Mouse (Mus musculus): ENCODE measurements at regions not wholly inside any gene's neighbourhood (a gene's known extent, or its start where the extent isn't known, plus 50 kb on each side); places are given as distances from the start of the nearest gene placed in this dataset.
"Not testable (repeated sequence)": the region's sequence is repeated elsewhere in the genome, so short reads cannot be mapped to it uniquely, and the experiment has no call there.

- intact Hi-C loops (cut with DNase I) = no loop called here
- DNase-seq = no peak
Observed at GRCm38 (mm10) chr10:103863909-103864308, 278.9 kb upstream of the Gm21293 start.

- no peak for DNase-seq
- intact Hi-C loops (cut with DNase I) = no loop called here
Observed at GRCm38 (mm10) chr10:103910098-103910497, 232.7 kb upstream of the Gm21293 start.

GRCm38 (mm10) chr10:103958183-103958582 is 184.6 kb upstream of the Gm21293 start:
- no peak for DNase-seq
- intact Hi-C loops (cut with DNase I) = no loop called here

- no peak for DNase-seq
- intact Hi-C loops (cut with DNase I) = no loop called here
Observed at GRCm38 (mm10) chr10:103976059-103976458, 166.7 kb upstream of the Gm21293 start.

GRCm38 (mm10) chr10:103984287-103984956 is 158.4 kb upstream of the Gm21293 start:
- DNase-seq = no peak
- intact Hi-C loops (cut with DNase I) = loop anchor here (5.0 to 10.0 kb wide), 2 partner anchors 1593 to 1730 kb away; no protein-coding TSS in a partner anchor

GRCm38 (mm10) chr10:104019540-104019939 is 123.2 kb upstream of the Gm21293 start:
- intact Hi-C loops (cut with DNase I) = no loop called here
- DNase-seq = no peak

GRCm38 (mm10) chr10:104021593-104021992 is 121.2 kb upstream of the Gm21293 start:
- no peak for DNase-seq
- intact Hi-C loops (cut with DNase I) = no loop called here

- intact Hi-C loops (cut with DNase I) = no loop called here
- DNase-seq = no peak
Observed at GRCm38 (mm10) chr10:104028162-104028561, 114.6 kb upstream of the Gm21293 start.

GRCm38 (mm10) chr10:104032771-104033170 is 110.0 kb upstream of the Gm21293 start:
- intact Hi-C loops (cut with DNase I) = no loop called here
- DNase-seq = no peak

- DNase-seq; intact Hi-C loops (cut with DNase I): not testable (repeated sequence)
Observed at GRCm38 (mm10) chr10:104041729-104042386, 100.9 kb upstream of the Gm21293 start.

- DNase-seq = no peak
- intact Hi-C loops (cut with DNase I) = no loop called here
Observed at GRCm38 (mm10) chr10:104042387-104042775, 100.4 kb upstream of the Gm21293 start.

GRCm38 (mm10) chr10:104043569-104043968 is 99.2 kb upstream of the Gm21293 start:
- intact Hi-C loops (cut with DNase I) = no loop called here
- no peak for DNase-seq

All from heart, postnatal 36 days (tissue).